Mouse (Mus musculus) midbrain, postnatal 0 days (tissue): ENCODE measurements around the gene Pias4. TPM values are rescaled to one million over a fixed set of nuclear protein-coding genes. Genes with fewer than 3 reads are reported as not detected.

Experiments used
- ATAC-seq: fragments of 200-750 bp; cut with Nextera tagmentation; 2 replicates; pipeline ENCODE4 v1.8.0; 2017; ENCODE audit warnings: moderate number of reproducible peaks, mild to moderate bottlenecking, moderate TSS enrichment, moderate library complexity; ENCODE audit not compliant: low FRiP score
- DNase-seq: peaks from one replicate; pipeline ENCODE4 v3.0.0-alpha.2; 2015; ENCODE audit warnings: low spot score
- H3K27ac ChIP-seq: fragments of 300-500 bp; sonication (generic); 2 replicates; pipeline ENCODE4 v1.5.1; 2014; ENCODE audit warnings: low read depth, mild to moderate bottlenecking, low read length, mixed read lengths
- H3K27me3 ChIP-seq: fragments of 300-500 bp; sonication (generic); 2 replicates; pipeline ENCODE4 v1.6.1; 2014; ENCODE audit warnings: low read length, control low read depth, mixed read lengths; ENCODE audit not compliant: insufficient read depth
- H3K36me3 ChIP-seq: fragments of 300-500 bp; sonication (generic); 2 replicates; pipeline ENCODE4 v1.6.1; 2014; ENCODE audit warnings: low read length, control low read depth, mixed read lengths; ENCODE audit not compliant: insufficient read depth
- H3K4me1 ChIP-seq: fragments of 300-500 bp; sonication (generic); 2 replicates; pipeline ENCODE4 v1.6.1; 2014; ENCODE audit warnings: mild to moderate bottlenecking, control low read depth, antibody characterized with exemption, low read length, mixed read lengths; ENCODE audit not compliant: insufficient read depth
- H3K4me2 ChIP-seq: fragments of 300-500 bp; sonication (generic); 2 replicates; pipeline ENCODE4 v1.6.1; 2014; ENCODE audit warnings: low read depth, mild to moderate bottlenecking, low read length, mixed read lengths; ENCODE audit not compliant: poor library complexity, severe bottlenecking
- H3K4me3 ChIP-seq: fragments of 300-500 bp; sonication (generic); 2 replicates; pipeline ENCODE4 v1.5.1; 2014; ENCODE audit warnings: low read depth, mild to moderate bottlenecking, low read length, moderate library complexity
- H3K9ac ChIP-seq: fragments of 300-500 bp; sonication (generic); replicated peaks from 2 replicates; pipeline ENCODE4 v1.6.1; 2014; ENCODE audit warnings: mild to moderate bottlenecking, low read length, moderate library complexity, mixed read lengths; ENCODE audit not compliant: poor library complexity, severe bottlenecking
- H3K9me3 ChIP-seq: fragments of 300-500 bp; sonication (generic); 2 replicates; pipeline ENCODE4 v1.6.1; 2016; ENCODE audit warnings: low read length, control low read depth
- CTCF ChIP-seq: IDR thresholded peaks from 2 replicates; pipeline ENCODE4 v1.5.1; 2016; ENCODE audit warnings: antibody characterized with exemption, mild to moderate bottlenecking
- WGBS: fragments of 180-500 bp; shearing (Covaris S2); extraction: QIAGEN DNeasy Blood & Tissue Kit; methylation state at CpG from one replicate; pipeline ENCODE4 v1.1.7; 2014; 5-methylcytosine and 5-hydroxymethylcytosine counted together
- polyA plus RNA-seq: library from polyadenylated mRNA; unstranded; fragments of >200 nt; fragmentation: Nextera tagmentation; extraction: Ambion mirVana; gene quantifications from 2 replicates; pipeline ENCODE4 v1.2.1, GENCODE M21; 2015
- total RNA-seq: library from RNA; depleted of rRNA; stranded (reverse); fragments of >200 nt; gene quantifications from 2 replicates; pipeline ENCODE4 v1.2.3, GENCODE M21; 2014

Pias4 gene
- total and polyA plus RNA-seq, 2 experiments from 2014 or later, result 30.1 to 38.0 TPM

GRCm38 (mm10) chr10:81198230-81198629 lies 30.5 kb upstream of the Pias4 start:
- under 1% methylated on average over 9 of the region's 9 CpGs for WGBS
- no peaks in the 10 kb centered on the region for H3K9me3 ChIP-seq
- peak; percentile 75 for DNase-seq

GRCm38 (mm10) chr10:81197305-81197704 lies 29.6 kb upstream of the Pias4 start:
- Histone ChIP-seq H3K4me3 (no peak overlapping the region), H3K4me1 (no peaks in the 10 kb centered on the region), H3K27ac (no peak overlapping the region), H3K4me2 (no peak overlapping the region), H3K36me3 (no peaks in the 10 kb centered on the region), H3K9me3 (no peaks in the 10 kb centered on the region), H3K9ac (no peak overlapping the region), H3K27me3 (peaks cover 17% of the 10 kb centered on the region)
- no peak for TF ChIP-seq CTCF
- ATAC-seq (no peak), DNase-seq (no peak)
- WGBS, result 58% methylated on average over 6 of the region's 6 CpGs

More at GRCm38 (mm10) chr10:81198230-81198629, 30.5 kb upstream of the Pias4 start:
- H3K27ac ChIP-seq, result no peak overlapping the region
- no peak for ATAC-seq
- no peak overlapping the region for H3K9ac ChIP-seq
- H3K4me3 ChIP-seq, result no peak overlapping the region
- H3K4me2 ChIP-seq, result no peak overlapping the region
- no peaks in the 10 kb centered on the region for H3K36me3 ChIP-seq
- peaks cover 17% of the 10 kb centered on the region for H3K27me3 ChIP-seq
- H3K4me1 ChIP-seq, result no peaks in the 10 kb centered on the region
- TF ChIP-seq CTCF, result peak; percentile 89

- 63% methylated on average over 11 of the region's 11 CpGs for WGBS
- H3K36me3 ChIP-seq, result no peaks in the 10 kb centered on the region
These were observed 28.8 kb upstream of the Pias4 start for GRCm38 (mm10) chr10:81196470-81197065.

GRCm38 (mm10) chr10:81195300-81195699 lies 27.6 kb upstream of the Pias4 start:
- H3K4me3 ChIP-seq, result no peak overlapping the region
- peaks cover 17% of the 10 kb centered on the region for H3K27me3 ChIP-seq
- 69% methylated on average over 4 of the region's 4 CpGs for WGBS
- H3K27ac ChIP-seq, result no peak overlapping the region
- H3K4me1 ChIP-seq, result peaks cover 4% of the 10 kb centered on the region
- peaks cover 9% of the 10 kb centered on the region for H3K36me3 ChIP-seq
- no peak for TF ChIP-seq CTCF
- H3K4me2 ChIP-seq, result no peak overlapping the region
- H3K9me3 ChIP-seq, result no peaks in the 10 kb centered on the region
- ATAC-seq (no peak), DNase-seq (no peak)
- no peak overlapping the region for H3K9ac ChIP-seq

More at GRCm38 (mm10) chr10:81196470-81197065, 28.8 kb upstream of the Pias4 start:
- no peak for TF ChIP-seq CTCF
- DNase-seq (no peak), ATAC-seq (no peak)
- no peak overlapping the region for H3K4me3 ChIP-seq
- H3K4me1 ChIP-seq, result peaks cover 4% of the 10 kb centered on the region
- no peaks in the 10 kb centered on the region for H3K9me3 ChIP-seq
- no peak overlapping the region for H3K27ac ChIP-seq
- no peak overlapping the region for H3K9ac ChIP-seq
- H3K27me3 ChIP-seq, result peaks cover 17% of the 10 kb centered on the region
- H3K4me2 ChIP-seq, result no peak overlapping the region

GRCm38 (mm10) chr10:81193991-81194774 lies 26.5 kb upstream of the Pias4 start:
- WGBS, result 15% methylated on average over 37 of the region's 37 CpGs
- H3K27ac ChIP-seq, result no peak overlapping the region
- 0 out of 2 replicates have a peak overlapping the region, but pooled peaks have one; percentile 18 for H3K4me2 ChIP-seq
- H3K4me1 ChIP-seq, result peaks cover 4% of the 10 kb centered on the region
- H3K36me3 ChIP-seq, result peaks cover 11% of the 10 kb centered on the region
- no peak for ATAC-seq
- no peaks in the 10 kb centered on the region for H3K9me3 ChIP-seq
- no peak for TF ChIP-seq CTCF
- no peak overlapping the region; the same call in 1 of the 2 replicates for H3K9ac ChIP-seq
- H3K27me3 ChIP-seq, result peaks cover 17% of the 10 kb centered on the region
- H3K4me3 ChIP-seq, result no peak overlapping the region
- no peak for DNase-seq

GRCm38 (mm10) chr10:81192968-81193501 lies 25.3 kb upstream of the Pias4 start:
- Histone ChIP-seq H3K4me2 (peak overlapping the region; percentile 57), H3K4me1 (peaks cover 4% of the 10 kb centered on the region), H3K9ac (peak overlapping the region; percentile 45), H3K27me3 (peaks cover 17% of the 10 kb centered on the region), H3K27ac (peak overlapping the region; percentile 92), H3K4me3 (peak overlapping the region; percentile 46), H3K36me3 (peaks cover 11% of the 10 kb centered on the region), H3K9me3 (no peaks in the 10 kb centered on the region)
- peak; percentile 54 for DNase-seq
- TF ChIP-seq CTCF, result no peak; the same call in 1 of the 2 replicates
- WGBS, result 2% methylated on average over 19 of the region's 19 CpGs
- peak; percentile 57 for ATAC-seq
